In the genomic region with DNA sequence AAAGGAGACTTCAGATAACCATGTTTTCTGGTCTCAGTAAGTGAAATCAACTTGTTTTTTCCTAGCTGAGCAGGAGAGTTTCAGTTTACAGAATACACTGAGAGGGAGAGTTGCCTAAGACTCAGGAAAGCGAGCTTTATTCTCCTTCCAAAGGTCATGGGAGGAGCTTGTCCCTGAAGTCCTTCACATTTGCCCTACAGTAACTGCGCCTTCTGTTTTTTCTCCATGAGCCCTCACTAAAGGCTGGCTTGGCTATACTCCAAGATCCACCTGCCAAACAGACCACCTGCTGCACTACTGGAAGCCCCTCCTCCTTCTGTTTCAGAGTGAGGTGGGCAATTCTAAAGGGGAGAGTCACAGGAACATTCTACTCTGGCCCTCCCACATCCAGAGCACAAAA, we compare ENCODE assay signal across 18 mouse cellular contexts. TPM values are rescaled to one million over a fixed set of nuclear protein-coding genes. Genes with fewer than 3 reads are reported as not detected.
A peak's percentile ranks its signal among the peaks of the same experiment; 100 is the strongest.
DNase-seq lines count a peak whose midpoint lies in the region; ATAC-seq and TF ChIP-seq lines count a peak whose summit lies in the region.
"Had no signal": no experiment of that assay in that cellular context is flagged by ENCODE, and none has a peak within 500 bp of the region (broad histone marks: within the 10 kb centered on the region; RNA-seq: fewer than 3 reads in every experiment).

No protein-coding gene starts in this region.

- H3K4me3 ChIP-seq in gastrocnemius, adult 2 months, result no peak overlapping the region
- H3K4me3 ChIP-seq: forebrain, embryonic 15.5 days; hindbrain, embryonic 15.5 days; midbrain, embryonic 15.5 days had no signal

- intact Hi-C loops in gastrocnemius, adult 2 months (cut with DNase I), result no loop called here

- ATAC-seq in inflammation-experienced regulatory T-cells, adult 6 months, result no peak
- ATAC-seq: forebrain, embryonic 15.5 days; midbrain, embryonic 15.5 days had no signal

- DNase-seq in gastrocnemius, adult 2 months, result no peak
- no peak for DNase-seq in gastrocnemius, postnatal 25 days
- peak; percentile 21 for DNase-seq in lung, postnatal 36 days
- DNase-seq in lung, postnatal 25 days (ENCODE audit: low spot score), result no peak
- DNase-seq in kidney, postnatal 14 days, result peak; percentile 55
- no peak for DNase-seq in urinary bladder, postnatal 10 days (ENCODE audit: low spot score)
- DNase-seq: cerebellum, adult 9-11 months; gastrocnemius, postnatal 10 days; layer of hippocampus, postnatal 36 days; left cerebral cortex, postnatal 4 days; lung, adult 2 months; thymus, postnatal 36 days had no signal

- H3K27ac ChIP-seq in gastrocnemius, adult 2 months, result peak overlapping the region; percentile 63
- H3K27ac ChIP-seq: forebrain, embryonic 15.5 days; hindbrain, embryonic 15.5 days; midbrain, embryonic 15.5 days had no signal

- no peak for TF ChIP-seq CTCF in gastrocnemius, adult 2 months (IDR thresholded peaks at IDR 0.05)

RNA-seq across cellular contexts. Expression of gene Ccs, which starts 3.0 kb away (rescaled TPM):
- 10 to 100 TPM; 17.4 to 24.8 TPM for total RNA-seq in gastrocnemius, adult 2 months (2021)
- 10 to 100 TPM; 26.3 to 27.1 TPM for total RNA-seq in gastrocnemius, postnatal 25 days (2021)
- polyA plus RNA-seq in inflammation-experienced regulatory T-cells, adult 6 months (2017; shearing (Covaris generic)), result 10 to 100 TPM; 47.2 to 94.6 (median 80.5) TPM

RNA-seq across cellular contexts. Expression of gene Ccdc87, which starts 3.1 kb away (rescaled TPM):
- total RNA-seq in gastrocnemius, adult 2 months (2021), result not detected
- not detected for total RNA-seq in gastrocnemius, postnatal 25 days (2021)
- polyA plus RNA-seq in inflammation-experienced regulatory T-cells, adult 6 months (2017; shearing (Covaris generic)), result not detected
- total RNA-seq: gastrocnemius, postnatal 10 days; megakaryocyte, adult 5-6 weeks had no signal

RNA-seq across cellular contexts. Expression of gene Ctsf, which starts 18.8 kb away (rescaled TPM):
- 10 to 100 TPM; 24.8 to 41.9 TPM for total RNA-seq in gastrocnemius, adult 2 months (2021)
- 10 to 100 TPM; 28.4 to 41.6 TPM for total RNA-seq in gastrocnemius, postnatal 25 days (2021)
- 1 to 10 TPM in 2 of 3 experiments, not detected in 1; 2.2 to 5.0 TPM for polyA plus RNA-seq in inflammation-experienced regulatory T-cells, adult 6 months (2017; shearing (Covaris generic))
- total RNA-seq: MEL had no signal

RNA-seq across cellular contexts. Expression of gene Rbm14, which starts 24.7 kb away (rescaled TPM):
- 10 to 100 TPM; 10.4 to 13.6 TPM for total RNA-seq in gastrocnemius, adult 2 months (2021)
- total RNA-seq in gastrocnemius, postnatal 25 days (2021), result 10 to 100 TPM; 11.1 to 11.2 TPM
- polyA plus RNA-seq in inflammation-experienced regulatory T-cells, adult 6 months (2017; shearing (Covaris generic)), result 10 to 100 TPM; 18.8 to 43.7 (median 19.1) TPM

RNA-seq across cellular contexts. Expression of gene Gm21992, which starts 24.7 kb away (rescaled TPM):
- total RNA-seq in gastrocnemius, adult 2 months (2021), result 10 to 100 TPM; 11.3 to 14.0 TPM
- total RNA-seq in gastrocnemius, postnatal 25 days (2021), result 1 to 10 TPM; 8.9 to 9.4 TPM
- polyA plus RNA-seq in inflammation-experienced regulatory T-cells, adult 6 months (2017; shearing (Covaris generic)), result 10 to 100 TPM; 32.0 to 43.4 (median 35.6) TPM

Comparison
In these comparisons a context has a peak if more than half of its experiments do, and no peak if none do; other contexts are left out.
1. DNase-seq: peak in lung, postnatal 36 days (single experiment) and kidney, postnatal 14 days (single experiment); none in gastrocnemius, adult 2 months (single experiment), gastrocnemius, postnatal 25 days (single experiment), lung, postnatal 25 days (single experiment) and urinary bladder, postnatal 10 days (single experiment).